Mouse (Mus musculus): Measurements from ENCODE around the gene Tex37. TPM values are rescaled to one million over a fixed set of nuclear protein-coding genes. Genes with fewer than 3 reads are reported as not detected.

The Tex37 gene
- polyA plus RNA-seq (2015; fragmentation: Nextera tagmentation; extraction: Ambion mirVana) = not detected in 2 replicates

- no peak within 1 kb of the TSS for H3K4me2 ChIP-seq
- no peaks in the 10 kb centered on the region for H3K27me3 ChIP-seq
- H3K9me3 ChIP-seq (replicated peaks) = no peaks in the 10 kb centered on the region
- 89% methylated on average over 3 of the region's 3 CpGs for WGBS
- ATAC-seq = no peak
- no peak within 1 kb of the TSS for H3K9ac ChIP-seq
- no peak within 1 kb of the TSS for H3K4me3 ChIP-seq
- H3K36me3 ChIP-seq (ENCODE audit: poor library complexity, severe bottlenecking) = no peaks in the 10 kb centered on the region
- peaks cover 10% of the 10 kb centered on the region for H3K4me1 ChIP-seq
- H3K27ac ChIP-seq = no peak within 1 kb of the TSS
Observed at GRCm38 (mm10) chr6:70918827-70919226, at the start of gene Tex37. Gene Tex37 (minus strand): TSS chr6:70918927.

GRCm38 (mm10) chr6:70968291-70968690, 49.6 kb upstream of the Tex37 start:
- Histone ChIP-seq H3K27ac (no peak overlapping the region), H3K4me2 (no peak overlapping the region), H3K27me3 (peaks cover 14% of the 10 kb centered on the region), H3K4me3 (no peak overlapping the region), H3K36me3 (ENCODE audit: poor library complexity, severe bottlenecking) (no peaks in the 10 kb centered on the region), H3K4me1 (peaks cover 6% of the 10 kb centered on the region; the same call in 1 of the 2 replicates), H3K9me3 (replicated peaks) (no peaks in the 10 kb centered on the region), H3K9ac (no peak overlapping the region)
- no peak for ATAC-seq
- WGBS = 66% methylated on average over 4 of the region's 4 CpGs

GRCm38 (mm10) chr6:70967422-70967821, 48.7 kb upstream of the Tex37 start:
- no peaks in the 10 kb centered on the region for H3K9me3 ChIP-seq (replicated peaks)
- H3K36me3 ChIP-seq (ENCODE audit: poor library complexity, severe bottlenecking) = no peaks in the 10 kb centered on the region
- peak; percentile 32; the same call in 1 of the 2 replicates for ATAC-seq
- H3K27me3 ChIP-seq = peaks cover 14% of the 10 kb centered on the region
- H3K9ac ChIP-seq = no peak overlapping the region
- H3K4me2 ChIP-seq = peak overlapping the region; percentile 50
- 1% methylated on average over 8 of the region's 8 CpGs for WGBS
- H3K4me3 ChIP-seq = no peak overlapping the region
- H3K4me1 ChIP-seq = peaks cover 6% of the 10 kb centered on the region; the same call in 1 of the 2 replicates
- no peak overlapping the region for H3K27ac ChIP-seq

GRCm38 (mm10) chr6:70965694-70966093, 47.0 kb upstream of the Tex37 start:
- WGBS = 28% methylated on average over 7 of the region's 7 CpGs

GRCm38 (mm10) chr6:70964116-70964830, 45.5 kb upstream of the Tex37 start:
- Histone ChIP-seq H3K4me3 (no peak overlapping the region), H3K9me3 (replicated peaks) (no peaks in the 10 kb centered on the region), H3K27me3 (peaks cover 31% of the 10 kb centered on the region), H3K36me3 (ENCODE audit: poor library complexity, severe bottlenecking) (no peaks in the 10 kb centered on the region), H3K27ac (no peak overlapping the region), H3K4me1 (peaks cover 6% of the 10 kb centered on the region; the same call in 1 of the 2 replicates), H3K9ac (no peak overlapping the region), H3K4me2 (no peak overlapping the region)
- WGBS = 27% methylated on average over 6 of the region's 6 CpGs
- no peak for ATAC-seq

More at GRCm38 (mm10) chr6:70965694-70966093, 47.0 kb upstream of the Tex37 start:
- Histone ChIP-seq H3K27me3 (peaks cover 17% of the 10 kb centered on the region), H3K9ac (no peak overlapping the region), H3K36me3 (ENCODE audit: poor library complexity, severe bottlenecking) (no peaks in the 10 kb centered on the region), H3K4me3 (no peak overlapping the region), H3K27ac (no peak overlapping the region), H3K4me2 (no peak overlapping the region), H3K9me3 (replicated peaks) (no peaks in the 10 kb centered on the region), H3K4me1 (peaks cover 6% of the 10 kb centered on the region; the same call in 1 of the 2 replicates)
- no peak for ATAC-seq

- peak overlapping the region; percentile 89 for H3K4me2 ChIP-seq
- no peaks in the 10 kb centered on the region for H3K9me3 ChIP-seq (replicated peaks)
- no peak overlapping the region for H3K9ac ChIP-seq
- H3K27me3 ChIP-seq = peaks cover 83% of the 10 kb centered on the region
- no peaks in the 10 kb centered on the region for H3K36me3 ChIP-seq (ENCODE audit: poor library complexity, severe bottlenecking)
- 6% methylated on average over 7 of the region's 7 CpGs for WGBS
- peak overlapping the region; percentile 50 for H3K4me3 ChIP-seq
- no peak overlapping the region for H3K27ac ChIP-seq
- peaks cover 15% of the 10 kb centered on the region for H3K4me1 ChIP-seq
- ATAC-seq = no peak
Observed at GRCm38 (mm10) chr6:70957341-70957940, 38.7 kb upstream of the Tex37 start.

GRCm38 (mm10) chr6:70956936-70957335, 38.2 kb upstream of the Tex37 start:
- Histone ChIP-seq H3K9me3 (replicated peaks) (no peaks in the 10 kb centered on the region), H3K27ac (no peak overlapping the region), H3K4me1 (peaks cover 15% of the 10 kb centered on the region), H3K27me3 (peaks cover 86% of the 10 kb centered on the region), H3K9ac (peak overlapping the region; percentile 37), H3K4me2 (peak overlapping the region; percentile 89), H3K36me3 (ENCODE audit: poor library complexity, severe bottlenecking) (no peaks in the 10 kb centered on the region), H3K4me3 (peak overlapping the region; percentile 50)
- WGBS = 1% methylated on average over 33 of the region's 34 CpGs
- peak; percentile 37 for ATAC-seq

GRCm38 (mm10) chr6:70956285-70956912, 37.7 kb upstream of the Tex37 start, which contains the start of gene Foxi3:
Gene Foxi3 (plus strand): TSS chr6:70956531.
- Histone ChIP-seq H3K36me3 (ENCODE audit: poor library complexity, severe bottlenecking) (no peaks in the 10 kb centered on the region), H3K9ac (peak within 1 kb of the TSS; percentile 37), H3K4me2 (peak within 1 kb of the TSS; percentile 89), H3K4me3 (peak within 1 kb of the TSS; percentile 50), H3K4me1 (peaks cover 15% of the 10 kb centered on the region), H3K9me3 (replicated peaks) (no peaks in the 10 kb centered on the region), H3K27me3 (peaks cover 86% of the 10 kb centered on the region), H3K27ac (no peak within 1 kb of the TSS)
- WGBS = under 1% methylated on average over 51 of the region's 67 CpGs
- peak; percentile 62 for ATAC-seq

GRCm38 (mm10) chr6:70955841-70956240, 37.1 kb upstream of the Tex37 start:
- no peak for ATAC-seq

GRCm38 (mm10) chr6:70955291-70955800, 36.6 kb upstream of the Tex37 start:
- no peaks in the 10 kb centered on the region for H3K36me3 ChIP-seq (ENCODE audit: poor library complexity, severe bottlenecking)
- H3K27ac ChIP-seq = no peak overlapping the region
- no peak overlapping the region for H3K9ac ChIP-seq
- no peaks in the 10 kb centered on the region for H3K9me3 ChIP-seq (replicated peaks)
- peaks cover 15% of the 10 kb centered on the region for H3K4me1 ChIP-seq
- H3K27me3 ChIP-seq = peaks cover 79% of the 10 kb centered on the region
- no peak overlapping the region for H3K4me3 ChIP-seq
- WGBS = 4% methylated on average over 14 of the region's 14 CpGs
- no peak overlapping the region for H3K4me2 ChIP-seq
- ATAC-seq = no peak

More at GRCm38 (mm10) chr6:70955841-70956240, 37.1 kb upstream of the Tex37 start:
- Histone ChIP-seq H3K4me3 (peak overlapping the region; percentile 50), H3K4me1 (peaks cover 15% of the 10 kb centered on the region), H3K4me2 (peak overlapping the region; percentile 89), H3K27me3 (peaks cover 84% of the 10 kb centered on the region), H3K9me3 (replicated peaks) (no peaks in the 10 kb centered on the region), H3K9ac (no peak overlapping the region), H3K36me3 (ENCODE audit: poor library complexity, severe bottlenecking) (no peaks in the 10 kb centered on the region), H3K27ac (no peak overlapping the region)
- WGBS = under 1% methylated on average over 12 of the region's 12 CpGs

GRCm38 (mm10) chr6:70954040-70954439, 35.3 kb upstream of the Tex37 start:
- Histone ChIP-seq H3K9me3 (replicated peaks) (no peaks in the 10 kb centered on the region), H3K4me2 (no peak overlapping the region), H3K4me1 (peaks cover 15% of the 10 kb centered on the region), H3K9ac (no peak overlapping the region), H3K27ac (no peak overlapping the region), H3K4me3 (no peak overlapping the region), H3K27me3 (peaks cover 67% of the 10 kb centered on the region), H3K36me3 (ENCODE audit: poor library complexity, severe bottlenecking) (no peaks in the 10 kb centered on the region)
- 6% methylated on average over 6 of the region's 6 CpGs for WGBS
- 0 out of 2 replicates have a peak, but pooled peaks have one; percentile 40 for ATAC-seq

GRCm38 (mm10) chr6:70953274-70953673, 34.5 kb upstream of the Tex37 start:
- 78% methylated on average over 7 of the region's 7 CpGs for WGBS
- Histone ChIP-seq H3K9me3 (replicated peaks) (no peaks in the 10 kb centered on the region), H3K4me1 (peaks cover 15% of the 10 kb centered on the region), H3K9ac (no peak overlapping the region), H3K4me3 (no peak overlapping the region), H3K4me2 (no peak overlapping the region), H3K27ac (no peak overlapping the region), H3K27me3 (peaks cover 59% of the 10 kb centered on the region), H3K36me3 (ENCODE audit: poor library complexity, severe bottlenecking) (no peaks in the 10 kb centered on the region)
- no peak for ATAC-seq

Data from forebrain, embryonic 13.5 days (tissue).